12 mouse cellular contexts compared by ENCODE assay signal in the genomic region with DNA sequence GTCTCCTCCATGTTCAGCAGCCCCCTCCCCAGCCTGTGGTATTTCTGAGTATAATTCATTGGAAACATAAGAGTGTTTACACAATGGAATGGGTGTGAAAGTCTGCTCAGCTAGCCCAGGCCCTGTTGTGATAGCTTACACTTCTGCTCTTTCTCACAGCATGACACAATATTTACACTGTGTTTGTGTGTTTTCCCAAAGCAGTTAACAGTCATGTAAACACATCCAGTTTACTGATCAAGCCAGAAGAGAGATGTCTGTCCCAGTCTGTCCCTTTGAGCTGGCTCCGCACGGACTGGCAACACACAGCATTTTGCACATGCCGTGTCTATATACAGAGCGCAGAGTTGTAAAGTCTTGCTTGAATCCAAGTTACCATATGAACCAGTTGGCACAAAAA. TPM values are rescaled to one million over a fixed set of nuclear protein-coding genes. Genes with fewer than 3 reads are reported as not detected.
DNase-seq lines count a peak whose midpoint lies in the region; ATAC-seq and TF ChIP-seq lines count a peak whose summit lies in the region.
"Had no signal": no experiment of that assay in that cellular context is flagged by ENCODE, and none has a peak within 500 bp of the region (broad histone marks: within the 10 kb centered on the region; RNA-seq: fewer than 3 reads in every experiment).

No protein-coding gene starts in this region.

- no peaks in the 10 kb centered on the region for H3K9me3 ChIP-seq in lung, embryonic 14.5 days (ENCODE audit: low read depth, low read length)
- no peaks in the 10 kb centered on the region for H3K9me3 ChIP-seq in forebrain, embryonic 15.5 days
- H3K9me3 ChIP-seq in liver, embryonic 13.5 days (replicated peaks): no peaks in the 10 kb centered on the region
- H3K9me3 ChIP-seq: limb, embryonic 15.5 days had no signal

- ATAC-seq in lung, embryonic 14.5 days (ENCODE audit: insufficient read depth): peak; percentile 56; the same call in 1 of the 2 replicates
- peak; percentile 93 for ATAC-seq in forebrain, embryonic 15.5 days (replicated peaks)
- peak; percentile 60 for ATAC-seq in liver, embryonic 13.5 days (ENCODE audit: low read depth)
- ATAC-seq: midbrain, embryonic 16.5 days had no signal

- H3K36me3 ChIP-seq in lung, embryonic 14.5 days (ENCODE audit: insufficient read depth): no peaks in the 10 kb centered on the region
- no peaks in the 10 kb centered on the region for H3K36me3 ChIP-seq in forebrain, embryonic 15.5 days
- H3K36me3 ChIP-seq in liver, embryonic 13.5 days: no peaks in the 10 kb centered on the region
- H3K36me3 ChIP-seq: limb, embryonic 15.5 days had no signal

- peaks cover 15% of the 10 kb centered on the region for H3K4me1 ChIP-seq in lung, embryonic 14.5 days (ENCODE audit: insufficient read depth)
- 0 out of 2 replicates have a peak, but pooled peaks cover 4% of the 10 kb centered on the region for H3K4me1 ChIP-seq in forebrain, embryonic 15.5 days
- H3K4me1 ChIP-seq in liver, embryonic 13.5 days (replicated peaks): peaks cover 15% of the 10 kb centered on the region

- no peak overlapping the region for H3K27ac ChIP-seq in lung, embryonic 14.5 days (ENCODE audit: low read depth)
- H3K27ac ChIP-seq in forebrain, embryonic 15.5 days (replicated peaks): no peak overlapping the region
- peak overlapping the region; percentile 45 for H3K27ac ChIP-seq in liver, embryonic 13.5 days

- H3K4me2 ChIP-seq in lung, embryonic 14.5 days: no peak overlapping the region
- no peak overlapping the region for H3K4me2 ChIP-seq in forebrain, embryonic 15.5 days (replicated peaks)
- H3K4me2 ChIP-seq in liver, embryonic 13.5 days: no peak overlapping the region
- H3K4me2 ChIP-seq: limb, embryonic 15.5 days had no signal

- no peak overlapping the region for H3K9ac ChIP-seq in lung, embryonic 14.5 days
- no peak overlapping the region for H3K9ac ChIP-seq in forebrain, embryonic 15.5 days (replicated peaks)
- no peak overlapping the region for H3K9ac ChIP-seq in liver, embryonic 13.5 days
- H3K9ac ChIP-seq: limb, embryonic 15.5 days had no signal

- TF ChIP-seq CTCF in lung, embryonic 14.5 days (IDR thresholded peaks at IDR 0.05; ENCODE audit: low read depth): no peak

- WGBS in lung, embryonic 14.5 days: 49% methylated on average over 4 of the region's 4 CpGs
- WGBS in forebrain, embryonic 15.5 days: 48% methylated on average over 4 of the region's 4 CpGs
- 73% methylated on average over 4 of the region's 4 CpGs for WGBS in liver, embryonic 13.5 days (ENCODE audit: insufficient replicate concordance)

- no peaks in the 10 kb centered on the region for H3K27me3 ChIP-seq in lung, embryonic 14.5 days (ENCODE audit: insufficient read depth, low read length)
- H3K27me3 ChIP-seq in forebrain, embryonic 15.5 days: no peaks in the 10 kb centered on the region
- H3K27me3 ChIP-seq in liver, embryonic 13.5 days: no peaks in the 10 kb centered on the region
- H3K27me3 ChIP-seq: limb, embryonic 15.5 days had no signal

- no peak overlapping the region for H3K4me3 ChIP-seq in lung, embryonic 14.5 days (ENCODE audit: low read depth, low read length)
- no peak overlapping the region for H3K4me3 ChIP-seq in forebrain, embryonic 15.5 days
- H3K4me3 ChIP-seq in liver, embryonic 13.5 days (replicated peaks): no peak overlapping the region
- H3K4me3 ChIP-seq: limb, embryonic 15.5 days had no signal

- DNase-seq in gastrocnemius, postnatal 25 days: peak; percentile 39
- DNase-seq in gastrocnemius, postnatal 4 days (ENCODE audit: low spot score in 2 of 2): no peak
- peak; percentile 45 for DNase-seq in lung, embryonic 14.5 days
- no peak for DNase-seq in lung, postnatal 25 days (ENCODE audit: low spot score)
- no peak for DNase-seq in liver, embryonic 13.5 days
- no peak for DNase-seq in adrenal gland, adult 2 months
- no peak for DNase-seq in right cerebral cortex, adult 2 months (ENCODE audit: low spot score in 2 of 2)
- DNase-seq: kidney, adult 11 months; right cerebral cortex, postnatal 4 days had no signal

RNA-seq across cellular contexts. Expression of a gene that starts 32.2 kb away (rescaled TPM):
- 1 to 10 TPM; 4.8 to 5.7 TPM for total RNA-seq in gastrocnemius, postnatal 25 days (2021)
- total RNA-seq in gastrocnemius, postnatal 4 days (2021): 10 to 100 TPM; 20.2 to 24.3 TPM
- polyA plus RNA-seq in lung, embryonic 14.5 days (2014; fragmentation: Nextera tagmentation; extraction: Ambion mirVana): 30.1 and 35.1 TPM in 2 replicates
- 162 and 170 TPM in 2 replicates for polyA plus RNA-seq in forebrain, embryonic 15.5 days (2015; fragmentation: Nextera tagmentation; extraction: Ambion mirVana)
- 37.6 and 39.3 TPM in 2 replicates for polyA plus RNA-seq in liver, embryonic 13.5 days (2015; fragmentation: Nextera tagmentation; extraction: Ambion mirVana)
- total RNA-seq in adrenal gland, adult 2 months (2021): 1 to 10 TPM; 1.8 to 3.6 TPM
- 1.1 and 1.5 TPM in 2 replicates for polyA plus RNA-seq in adrenal gland, adult 2 months (2012; rRNA removed)

Comparison
In these comparisons a context has a peak if more than half of its experiments do, and no peak if none do; other contexts are left out.
1. DNase-seq: peak in gastrocnemius, postnatal 25 days (single experiment) and lung, embryonic 14.5 days (single experiment); none in gastrocnemius, postnatal 4 days (0 of 2), lung, postnatal 25 days (single experiment), liver, embryonic 13.5 days (single experiment), adrenal gland, adult 2 months (single experiment) and right cerebral cortex, adult 2 months (0 of 2).
2. RNA of a gene that starts 32.2 kb away (polyA plus RNA-seq): 162 to 170 TPM in forebrain, embryonic 15.5 days, 37.6 to 39.3 TPM in liver, embryonic 13.5 days and 30.1 to 35.1 TPM in lung, embryonic 14.5 days; 1.1 to 1.5 TPM in adrenal gland, adult 2 months; every median in the first group is over 10 times any median in the second.
3. Peak in every context shown above with its lines, with median percentiles within 50 percentile points of each other: ATAC-seq.